Mouse (Mus musculus): Measurements from ENCODE around the gene Gm2696. TPM values are rescaled to one million over a fixed set of nuclear protein-coding genes. Genes with fewer than 3 reads are reported as not detected.

Gm2696 gene
- polyA plus RNA-seq, 1 experiment from 2014 or later = not detected

DNA sequence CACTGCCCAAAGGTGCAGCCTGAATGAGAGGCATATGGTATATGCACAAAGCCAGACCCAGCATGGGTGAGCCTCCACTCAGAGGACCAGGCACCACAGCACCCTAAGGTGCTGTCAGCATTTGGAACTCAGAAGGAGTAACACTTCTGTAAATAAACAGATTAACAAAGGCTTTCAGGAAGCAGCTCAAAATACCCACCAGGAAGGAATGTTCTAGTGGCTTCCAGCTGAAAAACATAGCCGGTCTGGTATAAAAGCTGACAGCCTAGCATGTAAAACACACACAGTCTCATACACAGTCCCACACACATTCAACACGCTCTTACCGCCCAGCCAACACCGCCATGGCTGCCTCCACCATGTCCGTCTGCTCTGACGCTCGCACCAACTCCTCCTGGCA is 47.2 kb downstream of the Gm2696 start, which contains the start of gene Gm3285:
Gene Gm3285 (plus strand): TSS at position 301 of the 400 bp plus-strand sequence.
- no peak within 1 kb of the TSS for H3K4me2 ChIP-seq (replicated peaks)
- no peak within 1 kb of the TSS for H3K27ac ChIP-seq (replicated peaks)
- H3K9ac ChIP-seq (replicated peaks) = no peak within 1 kb of the TSS
- H3K4me3 ChIP-seq = no peak within 1 kb of the TSS
- no peak for ATAC-seq (replicated peaks)
- H3K9me3 ChIP-seq = no peaks in the 10 kb centered on the region
- H3K27me3 ChIP-seq = no peaks in the 10 kb centered on the region
- H3K4me1 ChIP-seq = no peaks in the 10 kb centered on the region
- WGBS = 44% methylated on average over 7 of the region's 7 CpGs
- H3K36me3 ChIP-seq = no peaks in the 10 kb centered on the region

DNA sequence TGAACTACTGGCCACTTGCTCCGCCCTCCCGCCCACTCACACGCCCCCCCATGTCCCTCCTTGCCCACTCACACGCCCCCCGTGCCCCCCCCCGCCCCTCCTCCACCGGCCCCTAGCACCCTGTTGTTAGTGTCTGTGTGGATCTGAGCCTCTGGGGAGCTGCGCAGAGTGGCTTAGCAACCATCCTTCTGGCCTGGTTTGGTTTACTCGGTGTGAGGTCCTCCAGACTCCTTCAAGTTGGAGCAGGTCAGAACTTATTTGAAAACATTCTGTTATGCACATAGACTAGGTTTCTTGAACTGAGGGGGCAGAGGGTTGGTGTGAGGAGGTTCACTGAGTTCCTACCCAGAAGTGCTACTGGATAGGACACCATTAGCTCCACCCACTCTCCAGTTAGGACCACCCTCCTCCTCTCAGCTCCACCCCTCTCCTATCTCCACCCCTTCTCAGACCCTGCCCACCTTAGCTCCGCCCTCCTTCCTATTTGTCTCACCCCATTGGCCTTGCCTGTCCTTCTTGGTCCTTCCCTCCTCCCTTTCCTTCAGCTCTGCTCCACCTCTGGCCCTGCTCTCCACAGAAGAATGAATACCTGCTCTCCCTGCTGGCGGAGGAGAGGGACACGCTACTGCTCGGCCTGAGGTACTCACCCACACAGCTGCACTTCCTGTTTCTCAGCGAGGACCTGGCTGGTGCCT is 49.7 kb downstream of the Gm2696 start:
- Histone ChIP-seq H3K27me3 (no peaks in the 10 kb centered on the region), H3K27ac (replicated peaks) (no peak overlapping the region), H3K4me3 (peak overlapping the region; percentile 11; the same call in 1 of the 2 replicates), H3K9ac (replicated peaks) (0 out of 2 replicates have a peak overlapping the region, but pooled peaks have one; percentile 22), H3K36me3 (no peaks in the 10 kb centered on the region), H3K4me1 (no peaks in the 10 kb centered on the region), H3K4me2 (replicated peaks) (peak overlapping the region; percentile 18), H3K9me3 (no peaks in the 10 kb centered on the region)
- 45% methylated on average over 14 of the region's 14 CpGs for WGBS
- ATAC-seq (replicated peaks) = peak; percentile 51; the same call in 1 of the 2 replicates

DNA sequence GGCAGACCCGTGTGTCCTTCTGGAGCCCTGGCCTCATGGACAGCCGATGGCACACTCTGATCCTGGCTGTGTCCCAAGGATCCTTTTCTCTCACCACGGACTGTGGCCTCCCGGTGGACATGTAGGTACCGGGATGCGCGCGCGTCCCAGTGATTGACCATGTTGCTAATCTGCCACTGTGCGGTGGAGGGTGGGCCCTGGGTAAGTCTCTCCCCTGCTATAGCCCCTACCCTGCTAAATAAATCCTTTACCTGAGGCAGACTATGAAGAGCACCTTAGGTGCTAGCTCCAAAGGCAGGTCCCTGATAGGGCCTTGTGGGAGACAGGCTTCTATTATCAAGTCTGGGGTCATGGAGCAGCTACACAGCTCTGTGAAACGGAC is 50.3 kb downstream of the Gm2696 start:
- 35% methylated on average over 11 of the region's 11 CpGs for WGBS

DNA sequence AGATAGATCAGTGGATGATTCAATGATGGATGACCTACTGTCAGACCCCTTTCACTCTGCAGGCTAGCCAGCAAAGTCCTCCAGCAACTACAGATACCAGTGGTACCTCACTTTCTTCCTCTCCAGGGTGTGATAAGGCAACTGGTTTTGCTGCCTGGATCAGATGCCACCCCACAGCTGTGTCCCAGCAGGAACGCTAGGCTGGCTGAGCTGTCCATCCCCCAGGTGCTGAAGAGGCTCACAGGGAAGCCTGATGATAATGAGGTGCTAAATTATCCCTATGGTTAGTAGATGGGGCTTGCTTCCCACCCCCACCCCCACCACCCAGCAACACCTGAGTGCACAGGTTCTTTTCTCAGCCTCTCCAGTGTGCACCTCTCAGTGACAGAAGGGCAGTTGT is 53.1 kb downstream of the Gm2696 start:
- Histone ChIP-seq H3K4me1 (no peaks in the 10 kb centered on the region), H3K27ac (replicated peaks) (no peak overlapping the region), H3K4me2 (replicated peaks) (no peak overlapping the region), H3K36me3 (no peaks in the 10 kb centered on the region), H3K9ac (replicated peaks) (no peak overlapping the region), H3K27me3 (no peaks in the 10 kb centered on the region), H3K4me3 (no peak overlapping the region), H3K9me3 (no peaks in the 10 kb centered on the region)
- WGBS = 30% methylated on average over 1 of the region's 1 CpGs
- no peak for ATAC-seq (replicated peaks)

More for the DNA sequence above, 50.3 kb downstream of the Gm2696 start:
- ATAC-seq (replicated peaks) = no peak
- no peaks in the 10 kb centered on the region for H3K27me3 ChIP-seq
- no peaks in the 10 kb centered on the region for H3K36me3 ChIP-seq
- H3K9me3 ChIP-seq = no peaks in the 10 kb centered on the region
- H3K4me1 ChIP-seq = no peaks in the 10 kb centered on the region
- no peak overlapping the region for H3K27ac ChIP-seq (replicated peaks)
- peak overlapping the region; percentile 18 for H3K4me2 ChIP-seq (replicated peaks)
- 0 out of 2 replicates have a peak overlapping the region, but pooled peaks have one; percentile 22 for H3K9ac ChIP-seq (replicated peaks)
- peak overlapping the region; percentile 11; the same call in 1 of the 2 replicates for H3K4me3 ChIP-seq

DNA sequence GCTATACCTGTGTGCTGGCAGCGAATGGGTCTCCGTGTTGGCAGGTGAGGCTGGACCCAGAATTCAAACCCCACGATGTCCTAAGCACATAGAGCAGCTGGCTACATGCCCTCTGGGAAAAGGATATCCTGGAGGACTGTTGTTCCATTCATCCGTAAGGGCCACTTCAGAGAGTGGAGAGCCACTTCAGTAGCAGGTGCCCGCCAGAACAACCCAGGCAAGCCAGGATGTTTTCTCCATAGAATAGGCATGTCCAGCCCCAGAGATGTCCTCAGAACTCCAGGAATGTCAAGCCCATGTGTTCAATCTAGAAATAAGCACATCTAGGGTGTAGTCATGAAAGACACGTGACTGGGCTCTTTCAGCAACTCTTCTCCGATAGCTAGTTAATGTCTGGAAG is 55.2 kb downstream of the Gm2696 start:
- Histone ChIP-seq H3K27me3 (no peaks in the 10 kb centered on the region), H3K9me3 (no peaks in the 10 kb centered on the region), H3K4me1 (no peaks in the 10 kb centered on the region), H3K9ac (replicated peaks) (no peak overlapping the region), H3K4me3 (no peak overlapping the region), H3K4me2 (replicated peaks) (no peak overlapping the region), H3K27ac (replicated peaks) (no peak overlapping the region), H3K36me3 (no peaks in the 10 kb centered on the region)
- ATAC-seq (replicated peaks) = no peak
- WGBS = 85% methylated on average over 7 of the region's 7 CpGs

DNA sequence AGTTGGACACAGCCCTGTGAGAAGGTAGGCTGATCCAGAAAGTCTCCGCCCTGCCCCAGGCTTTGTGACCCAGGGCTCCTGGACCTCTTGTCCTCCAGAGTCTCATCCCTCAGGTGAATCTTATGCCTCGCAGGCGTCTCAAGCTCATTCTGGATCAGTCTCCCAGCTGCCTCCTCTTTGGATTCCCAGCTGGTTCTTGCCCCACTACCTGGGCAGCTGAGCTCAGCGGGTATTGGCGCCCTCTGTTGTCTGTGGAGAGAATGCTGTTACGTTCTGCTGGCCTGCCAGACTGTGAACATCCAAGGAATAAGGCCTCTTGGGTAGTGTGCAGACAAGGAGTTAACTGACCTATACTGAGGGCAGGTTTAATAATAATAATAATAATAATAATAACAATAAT is 64.5 kb downstream of the Gm2696 start:
- Histone ChIP-seq H3K36me3 (no peaks in the 10 kb centered on the region), H3K4me2 (replicated peaks) (no peak overlapping the region), H3K4me3 (no peak overlapping the region), H3K27me3 (no peaks in the 10 kb centered on the region), H3K27ac (replicated peaks) (no peak overlapping the region), H3K9me3 (no peaks in the 10 kb centered on the region), H3K4me1 (0 out of 2 replicates have a peak, but pooled peaks cover 3% of the 10 kb centered on the region), H3K9ac (replicated peaks) (no peak overlapping the region)
- no peak for ATAC-seq (replicated peaks)
- WGBS = 64% methylated on average over 6 of the region's 6 CpGs

DNA sequence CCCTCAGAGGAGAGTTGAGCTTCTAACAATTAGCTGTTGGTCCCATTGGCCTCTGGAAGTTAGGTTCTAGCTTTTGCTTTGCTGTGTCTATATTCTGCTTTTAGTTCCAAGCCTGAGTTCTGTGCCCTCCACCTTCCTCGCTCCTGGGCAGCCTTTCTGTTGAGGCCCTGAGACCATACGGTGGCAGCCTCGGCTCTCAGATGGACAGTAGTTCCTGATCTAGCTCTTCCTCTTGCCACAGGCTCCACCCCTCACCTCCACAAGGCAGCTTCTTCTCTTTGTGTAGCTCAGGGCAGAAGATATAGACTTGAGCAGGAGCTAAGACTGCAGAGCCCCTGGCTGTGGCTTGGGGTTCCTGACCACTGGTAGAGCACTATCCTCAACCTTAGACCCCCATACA is 65.8 kb downstream of the Gm2696 start:
- WGBS = 94% methylated on average over 3 of the region's 3 CpGs
- H3K27ac ChIP-seq (replicated peaks) = no peak overlapping the region

DNA sequence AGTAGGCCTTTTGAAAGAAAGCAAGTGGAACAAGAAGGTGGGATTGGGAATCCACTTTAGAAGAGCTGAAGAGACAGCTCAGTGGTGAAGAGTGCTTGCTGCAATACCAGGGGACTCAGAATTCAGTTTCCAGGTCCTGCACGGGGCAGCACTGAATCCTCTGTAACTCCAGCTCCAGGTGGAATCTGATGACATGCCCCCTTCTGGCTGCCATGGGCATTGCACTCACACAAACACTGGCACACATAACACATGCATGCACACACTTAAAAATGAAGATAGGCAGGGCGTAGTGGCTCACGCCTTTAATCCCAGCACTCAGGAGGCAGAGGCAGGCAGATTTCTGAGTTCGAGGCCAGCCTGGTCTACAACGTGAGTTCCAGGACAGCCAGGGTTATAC is 68.1 kb downstream of the Gm2696 start:
- WGBS = 86% methylated on average over 5 of the region's 5 CpGs
- no peak overlapping the region for H3K4me3 ChIP-seq
- no peaks in the 10 kb centered on the region for H3K4me1 ChIP-seq
- H3K9me3 ChIP-seq = no peaks in the 10 kb centered on the region
- no peak for ATAC-seq (replicated peaks)
- no peaks in the 10 kb centered on the region for H3K36me3 ChIP-seq
- no peaks in the 10 kb centered on the region for H3K27me3 ChIP-seq
- no peak overlapping the region for H3K4me2 ChIP-seq (replicated peaks)
- no peak overlapping the region for H3K9ac ChIP-seq (replicated peaks)
- no peak overlapping the region for H3K27ac ChIP-seq (replicated peaks)

More for the DNA sequence above, 65.8 kb downstream of the Gm2696 start:
- Histone ChIP-seq H3K36me3 (no peaks in the 10 kb centered on the region), H3K4me3 (no peak overlapping the region), H3K4me2 (replicated peaks) (no peak overlapping the region), H3K9me3 (no peaks in the 10 kb centered on the region), H3K9ac (replicated peaks) (no peak overlapping the region), H3K27me3 (no peaks in the 10 kb centered on the region), H3K4me1 (0 out of 2 replicates have a peak, but pooled peaks cover 3% of the 10 kb centered on the region)
- no peak for ATAC-seq (replicated peaks)

Other genes starting within 250 kb of the Gm2696 start
- 67.5 and 71.0 TPM in 2 replicates for gene Pttg1ip, start 233.0 kb upstream of the Gm2696 start, polyA plus RNA-seq (2015; fragmentation: Nextera tagmentation; extraction: Ambion mirVana)
- 318 and 322 TPM in 2 replicates for gene Sumo3, start 208.6 kb upstream of the Gm2696 start, polyA plus RNA-seq (2015; fragmentation: Nextera tagmentation; extraction: Ambion mirVana)
- gene Gm49325, start 208.5 kb upstream of the Gm2696 start, polyA plus RNA-seq (2015; fragmentation: Nextera tagmentation; extraction: Ambion mirVana) = 4.2 and 8.6 TPM in 2 replicates
- gene Ube2g2, start 192.4 kb upstream of the Gm2696 start, polyA plus RNA-seq (2015; fragmentation: Nextera tagmentation; extraction: Ambion mirVana) = 108 and 117 TPM in 2 replicates
- gene Tspear, start 128.1 kb upstream of the Gm2696 start, polyA plus RNA-seq (2015; fragmentation: Nextera tagmentation; extraction: Ambion mirVana) = 0.17 and 0.52 TPM in 2 replicates
- gene Gm19402, start 123.9 kb upstream of the Gm2696 start, polyA plus RNA-seq (2015; fragmentation: Nextera tagmentation; extraction: Ambion mirVana) = not detected in 2 replicates
- gene Gm9508, start 117.4 kb upstream of the Gm2696 start, polyA plus RNA-seq (2015; fragmentation: Nextera tagmentation; extraction: Ambion mirVana) = not detected in 2 replicates
- not detected in 2 replicates for gene Gm10272, start 108.1 kb upstream of the Gm2696 start, polyA plus RNA-seq (2015; fragmentation: Nextera tagmentation; extraction: Ambion mirVana)
- not detected in 2 replicates for gene Gm10024, start 103.2 kb upstream of the Gm2696 start, polyA plus RNA-seq (2015; fragmentation: Nextera tagmentation; extraction: Ambion mirVana)
- not detected in 2 replicates for gene Gm10142, start 98.9 kb upstream of the Gm2696 start, polyA plus RNA-seq (2015; fragmentation: Nextera tagmentation; extraction: Ambion mirVana)
- not detected in 2 replicates for gene Krtap12-1, start 94.1 kb upstream of the Gm2696 start, polyA plus RNA-seq (2015; fragmentation: Nextera tagmentation; extraction: Ambion mirVana)
- gene Gm10100, start 88.2 kb upstream of the Gm2696 start, polyA plus RNA-seq (2015; fragmentation: Nextera tagmentation; extraction: Ambion mirVana) = not detected in 2 replicates
- not detected in 2 replicates for gene Gm18596, start 72.0 kb upstream of the Gm2696 start, polyA plus RNA-seq (2015; fragmentation: Nextera tagmentation; extraction: Ambion mirVana)
- not detected in 2 replicates for gene Gm9736, start 63.3 kb upstream of the Gm2696 start, polyA plus RNA-seq (2015; fragmentation: Nextera tagmentation; extraction: Ambion mirVana)
- gene Gm3233, start 55.0 kb upstream of the Gm2696 start, polyA plus RNA-seq (2015; fragmentation: Nextera tagmentation; extraction: Ambion mirVana) = not detected in 2 replicates
- gene Gm3238, start 43.4 kb upstream of the Gm2696 start, polyA plus RNA-seq (2015; fragmentation: Nextera tagmentation; extraction: Ambion mirVana) = not detected in 2 replicates
- not detected in 2 replicates for gene Gm7138, start 37.7 kb upstream of the Gm2696 start, polyA plus RNA-seq (2015; fragmentation: Nextera tagmentation; extraction: Ambion mirVana)
- gene Gm3250, start 32.1 kb upstream of the Gm2696 start, polyA plus RNA-seq (2015; fragmentation: Nextera tagmentation; extraction: Ambion mirVana) = not detected in 2 replicates
- not detected in 2 replicates for gene Gm7137, start 26.5 kb upstream of the Gm2696 start, polyA plus RNA-seq (2015; fragmentation: Nextera tagmentation; extraction: Ambion mirVana)
- gene Gm9639, start 19.6 kb upstream of the Gm2696 start, polyA plus RNA-seq (2015; fragmentation: Nextera tagmentation; extraction: Ambion mirVana) = not detected in 2 replicates
- not detected in 2 replicates for gene Gm19668, start 15.5 kb upstream of the Gm2696 start, polyA plus RNA-seq (2015; fragmentation: Nextera tagmentation; extraction: Ambion mirVana)
- not detected in 2 replicates for gene Gm9507, start 2.8 kb upstream of the Gm2696 start, polyA plus RNA-seq (2015; fragmentation: Nextera tagmentation; extraction: Ambion mirVana)
- not detected in 2 replicates for gene Krtap10-4, start 12.4 kb downstream of the Gm2696 start, polyA plus RNA-seq (2015; fragmentation: Nextera tagmentation; extraction: Ambion mirVana)
- not detected in 2 replicates for gene Krtap10-10, start 21.3 kb downstream of the Gm2696 start, polyA plus RNA-seq (2015; fragmentation: Nextera tagmentation; extraction: Ambion mirVana)
- not detected in 2 replicates for gene Gm36176, start 32.1 kb downstream of the Gm2696 start, polyA plus RNA-seq (2015; fragmentation: Nextera tagmentation; extraction: Ambion mirVana)
- gene Gm10318, start 38.2 kb downstream of the Gm2696 start, polyA plus RNA-seq (2015; fragmentation: Nextera tagmentation; extraction: Ambion mirVana) = not detected in 2 replicates
- gene Gm3285, start 47.3 kb downstream of the Gm2696 start, polyA plus RNA-seq (2015; fragmentation: Nextera tagmentation; extraction: Ambion mirVana) = not detected in 2 replicates
- gene Lrrc3, start 87.9 kb downstream of the Gm2696 start, polyA plus RNA-seq (2015; fragmentation: Nextera tagmentation; extraction: Ambion mirVana) = 11.1 and 11.3 TPM in 2 replicates
- 2.6 and 2.8 TPM in 2 replicates for gene Trpm2, start 155.9 kb downstream of the Gm2696 start, polyA plus RNA-seq (2015; fragmentation: Nextera tagmentation; extraction: Ambion mirVana)
- 35.0 and 37.1 TPM in 2 replicates for gene 1810043G02Rik, start 163.8 kb downstream of the Gm2696 start, polyA plus RNA-seq (2015; fragmentation: Nextera tagmentation; extraction: Ambion mirVana)
- gene Pfkl, start 195.4 kb downstream of the Gm2696 start, polyA plus RNA-seq (2015; fragmentation: Nextera tagmentation; extraction: Ambion mirVana) = 105 and 107 TPM in 2 replicates
- gene Dnmt3l, start 227.3 kb downstream of the Gm2696 start, polyA plus RNA-seq (2015; fragmentation: Nextera tagmentation; extraction: Ambion mirVana) = not detected in 2 replicates
- 0.23 TPM in 1 of 2 replicates, not detected in the other for gene Aire, start 228.9 kb downstream of the Gm2696 start, polyA plus RNA-seq (2015; fragmentation: Nextera tagmentation; extraction: Ambion mirVana)